Mouse (Mus musculus): ENCODE data around the gene C2.

C2 gene

GRCm38 (mm10) chr17:34898160-34898586 is at the start of gene C2, which contains the start of gene Ehmt2:
Gene C2 (minus strand): TSS chr17:34898265.
Gene Ehmt2 (plus strand): TSS chr17:34898469.
- ChIA-PET CTCF (interaction anchor here in 2 of 4 experiments (0.5 to 2.3 kb wide), 9 partner anchors 9 to 190 kb away, joined by 3 to 10 read pairs (median 4); partner anchors contain the start of gene Neu1 (in 1 of the 2)), POLR2A (interaction anchor here (0.5 to 8.4 kb wide), 26 partner anchors 7 to 778 kb away, joined by 3 to 93 read pairs (median 4); partner anchors contain the start of genes Gm20547 (in 2 of the 4), Neu1 (in 1 of the 4), Prrc2a (in 1 of the 4) and Skiv2l (in 1 of the 4))

- POLR2A ChIA-PET, result interaction anchor here in 3 of 4 experiments (0.8 to 9.1 kb wide), 12 partner anchors 13 to 303 kb away, joined by 3 to 158 read pairs (median 38); partner anchors contain the start of genes Neu1 (in 2 of the 3), C2 (in 1 of the 3), D17H6S53E (in 1 of the 3) and Ehmt2 (in 1 of the 3)
- CTCF ChIA-PET, result no interaction called here
Observed at GRCm38 (mm10) chr17:34947606-34948005, 49.5 kb upstream of the C2 start.

- POLR2A ChIA-PET, result interaction anchor here (0.5 to 9.1 kb wide), 13 partner anchors 12 to 116 kb away, joined by 3 to 158 read pairs (median 4); partner anchors contain the start of genes Neu1 (in 2 of the 4), C2 (in 1 of the 4), Ehmt2 (in 1 of the 4) and Zbtb12 (in 1 of the 4)
Observed at GRCm38 (mm10) chr17:34946486-34947140, 48.5 kb upstream of the C2 start.

GRCm38 (mm10) chr17:34944362-34944761 is 46.3 kb upstream of the C2 start:
- ChIA-PET CTCF (interaction anchor here in 3 of 4 experiments (0.7 to 1.3 kb wide), 3 partner anchors 10 to 155 kb away, joined by 3 to 4 read pairs (median 4); no protein-coding TSS in a partner anchor), POLR2A (interaction anchor here in 3 of 4 experiments (0.8 to 9.1 kb wide), 4 partner anchors 11 to 13 kb away, joined by 3 to 158 read pairs (median 4); partner anchors contain the start of gene Neu1 (in 2 of the 3))

More at GRCm38 (mm10) chr17:34946486-34947140, 48.5 kb upstream of the C2 start:
- CTCF ChIA-PET, result interaction anchor here in 3 of 4 experiments (0.6 to 1.3 kb wide), 5 partner anchors 35 to 826 kb away, joined by 3 to 4 read pairs (median 3); partner anchors contain the start of gene Lsm2 (in 1 of the 3)

GRCm38 (mm10) chr17:34943128-34943815 is 45.2 kb upstream of the C2 start:
- ChIA-PET POLR2A (interaction anchor here (0.5 to 3.2 kb wide), 13 partner anchors 7 to 41 kb away, joined by 3 to 26 read pairs (median 5); no protein-coding TSS in a partner anchor), CTCF (interaction anchor here in 3 of 4 experiments (0.5 to 0.8 kb wide), 6 partner anchors 19 to 555 kb away, joined by 3 to 5 read pairs (median 3); no protein-coding TSS in a partner anchor)

GRCm38 (mm10) chr17:34941344-34942041 is 43.4 kb upstream of the C2 start:
- POLR2A ChIA-PET, result interaction anchor here (0.7 to 3.2 kb wide), 16 partner anchors 8 to 62 kb away, joined by 3 to 26 read pairs (median 6); partner anchors contain the start of genes Neu1 (in 2 of the 4), Lsm2 (in 1 of the 4) and Zbtb12 (in 1 of the 4)

GRCm38 (mm10) chr17:34937960-34938505 is 40.0 kb upstream of the C2 start:
- ChIA-PET CTCF (interaction anchor here in 1 of 4 experiments (0.5 kb wide), 1 partner anchor 150 kb away, joined by 4 read pairs; no protein-coding TSS in a partner anchor), POLR2A (interaction anchor here in 3 of 4 experiments (0.9 to 3.0 kb wide), 5 partner anchors 12 to 21 kb away, joined by 3 to 19 read pairs (median 5); no protein-coding TSS in a partner anchor)

More at GRCm38 (mm10) chr17:34941344-34942041, 43.4 kb upstream of the C2 start:
- CTCF ChIA-PET, result interaction anchor here in 3 of 4 experiments (0.7 to 0.9 kb wide), 4 partner anchors 10 to 118 kb away, joined by 3 to 4 read pairs (median 3); no protein-coding TSS in a partner anchor

- ChIA-PET CTCF (interaction anchor here in 2 of 4 experiments (0.8 to 2.8 kb wide), 6 partner anchors 10 to 74 kb away, joined by 3 to 11 read pairs (median 4); no protein-coding TSS in a partner anchor), POLR2A (interaction anchor here (0.6 to 6.6 kb wide), 15 partner anchors 10 to 176 kb away, joined by 3 to 158 read pairs (median 4); partner anchors contain the start of gene Lsm2 (in 1 of the 4))
Observed at GRCm38 (mm10) chr17:34934830-34935229, 36.8 kb upstream of the C2 start.

- POLR2A ChIA-PET, result interaction anchor here (0.6 to 6.6 kb wide), 18 partner anchors 10 to 177 kb away, joined by 3 to 158 read pairs (median 4); partner anchors contain the start of gene Ddah2 (in 1 of the 4)
- CTCF ChIA-PET, result interaction anchor here in 2 of 4 experiments (0.7 to 2.8 kb wide), 9 partner anchors 10 to 78 kb away, joined by 3 to 11 read pairs (median 3); no protein-coding TSS in a partner anchor
Observed at GRCm38 (mm10) chr17:34934031-34934430, 36.0 kb upstream of the C2 start.

GRCm38 (mm10) chr17:34932287-34932686 is 34.2 kb upstream of the C2 start:
- ChIA-PET CTCF (interaction anchor here in 2 of 4 experiments (1.1 to 3.1 kb wide), 8 partner anchors 9 to 21 kb away, joined by 3 to 9 read pairs (median 6); no protein-coding TSS in a partner anchor), POLR2A (interaction anchor here (0.7 to 6.6 kb wide), 15 partner anchors 14 to 68 kb away, joined by 3 to 158 read pairs (median 5); partner anchors contain the start of genes Lsm2 (in 1 of the 4) and Vars (in 1 of the 4))

- ChIA-PET POLR2A (interaction anchor here (0.7 to 6.6 kb wide), 37 partner anchors 10 to 813 kb away, joined by 3 to 158 read pairs (median 4); partner anchors contain the start of genes H2-DMa (in 2 of the 4), C2 (in 1 of the 4), Ehmt2 (in 1 of the 4) and Lsm2 (in 1 of the 4)), CTCF (interaction anchor here in 2 of 4 experiments (0.6 to 3.1 kb wide), 13 partner anchors 9 to 44 kb away, joined by 3 to 9 read pairs (median 4); partner anchors contain the start of genes C2 (in 1 of the 2) and Ehmt2 (in 1 of the 2))
Observed at GRCm38 (mm10) chr17:34931735-34932098, 33.7 kb upstream of the C2 start.

GRCm38 (mm10) chr17:34931061-34931734 is 33.1 kb upstream of the C2 start, which contains the start of gene Neu1:
Gene Neu1 (plus strand): TSS chr17:34931253.
- ChIA-PET CTCF (interaction anchor here (0.6 to 3.1 kb wide), 27 partner anchors 8 to 749 kb away, joined by 3 to 11 read pairs (median 4); partner anchors contain the start of genes C2 (in 1 of the 4), Ehmt2 (in 1 of the 4) and Zbtb12 (in 1 of the 4)), POLR2A (interaction anchor here (0.6 to 6.6 kb wide), 59 partner anchors 9 to 876 kb away, joined by 3 to 158 read pairs (median 4); partner anchors contain the start of genes H2-DMa (in 2 of the 4), Vars (in 2 of the 4), C2 (in 1 of the 4) and Cfb (in 1 of the 4))

- ChIA-PET CTCF (interaction anchor here in 2 of 4 experiments (0.6 to 1.6 kb wide), 6 partner anchors 10 to 840 kb away, joined by 3 to 14 read pairs (median 4); partner anchors contain the start of gene Lsm2 (in 1 of the 2)), POLR2A (interaction anchor here (0.6 to 3.2 kb wide), 18 partner anchors 9 to 538 kb away, joined by 3 to 78 read pairs (median 4); no protein-coding TSS in a partner anchor)
Observed at GRCm38 (mm10) chr17:34928841-34929240, 30.8 kb upstream of the C2 start.

GRCm38 (mm10) chr17:34927306-34928019 is 29.4 kb upstream of the C2 start:
- CTCF ChIA-PET, result interaction anchor here in 3 of 4 experiments (0.6 to 1.6 kb wide), 12 partner anchors 8 to 241 kb away, joined by 3 to 14 read pairs (median 3); no protein-coding TSS in a partner anchor

More at GRCm38 (mm10) chr17:34927306-34928019, 29.4 kb upstream of the C2 start:
- POLR2A ChIA-PET, result interaction anchor here (0.7 to 3.2 kb wide), 24 partner anchors 8 to 158 kb away, joined by 3 to 78 read pairs (median 6); partner anchors contain the start of gene Slc44a4 (in 1 of the 4)

Data from embryonic stem cell, embryonic (primary cell).